ENCODE assay signal across 34 mouse cellular contexts in the genomic region with DNA sequence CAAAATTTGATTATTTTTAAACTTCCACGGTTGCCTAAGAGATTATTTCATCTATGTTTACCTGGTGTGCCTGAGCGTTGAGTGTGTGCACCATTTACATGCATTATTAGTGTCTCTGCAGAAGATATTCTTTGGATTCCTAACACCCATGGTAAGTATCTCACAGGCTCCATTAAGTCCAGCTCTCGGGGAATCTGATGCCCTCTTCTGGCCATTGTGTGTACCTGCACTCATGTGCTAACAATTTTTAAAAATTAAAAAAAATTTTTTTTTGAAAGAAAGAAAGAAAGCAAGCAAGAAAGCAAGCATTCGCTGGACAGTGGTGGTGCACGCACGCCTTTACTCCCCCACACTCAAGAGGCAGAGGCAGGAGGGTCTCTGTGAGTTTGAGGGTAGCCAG. TPM values are rescaled to one million over a fixed set of nuclear protein-coding genes. Genes with fewer than 3 reads are reported as not detected.
DNase-seq lines count a peak whose midpoint lies in the region; ATAC-seq and TF ChIP-seq lines count a peak whose summit lies in the region.
"Had no signal": no experiment of that assay in that cellular context is flagged by ENCODE, and none has a peak within 500 bp of the region (broad histone marks: within the 10 kb centered on the region; RNA-seq: fewer than 3 reads in every experiment).

No protein-coding gene starts in this region.

- H3K36me3 ChIP-seq in intestine, postnatal 0 days (ENCODE audit: control insufficient read depth, insufficient read depth) = no peaks in the 10 kb centered on the region
- H3K36me3 ChIP-seq in intestine, embryonic 16.5 days (ENCODE audit: control insufficient read depth, insufficient read depth, low read length) = no peaks in the 10 kb centered on the region
- no peaks in the 10 kb centered on the region for H3K36me3 ChIP-seq in midbrain, postnatal 0 days (ENCODE audit: insufficient read depth, low read length)
- H3K36me3 ChIP-seq in midbrain, embryonic 13.5 days = no peaks in the 10 kb centered on the region
- H3K36me3 ChIP-seq: forebrain, embryonic 10.5 days; heart, embryonic 13.5 days; hindbrain, embryonic 13.5 days; limb, embryonic 15.5 days; neural tube, embryonic 13.5 days had no signal

- H3K9ac ChIP-seq in intestine, postnatal 0 days (ENCODE audit: low read depth, low read length) = no peak overlapping the region
- H3K9ac ChIP-seq in intestine, embryonic 16.5 days (ENCODE audit: low read depth, low read length) = no peak overlapping the region
- no peak overlapping the region for H3K9ac ChIP-seq in midbrain, postnatal 0 days (replicated peaks; ENCODE audit: low read length, poor library complexity, severe bottlenecking)
- no peak overlapping the region for H3K9ac ChIP-seq in midbrain, embryonic 13.5 days (replicated peaks)
- H3K9ac ChIP-seq: forebrain, postnatal 0 days; heart, embryonic 13.5 days; hindbrain, embryonic 13.5 days; limb, embryonic 15.5 days; lung, embryonic 14.5 days; neural tube, embryonic 13.5 days had no signal

- no peak overlapping the region for H3K4me3 ChIP-seq in intestine, postnatal 0 days (ENCODE audit: low read depth, low read length)
- no peak overlapping the region for H3K4me3 ChIP-seq in intestine, embryonic 16.5 days (ENCODE audit: low read length)
- H3K4me3 ChIP-seq in midbrain, postnatal 0 days (ENCODE audit: low read depth, low read length) = no peak overlapping the region
- no peak overlapping the region for H3K4me3 ChIP-seq in midbrain, embryonic 13.5 days (replicated peaks)
- H3K4me3 ChIP-seq: forebrain, embryonic 10.5 days; heart, adult 2 months; heart, embryonic 13.5 days; hindbrain, embryonic 13.5 days; limb, embryonic 15.5 days; megakaryocyte, embryonic 14.5 days; neural tube, embryonic 13.5 days had no signal

- H3K9me3 ChIP-seq in intestine, postnatal 0 days (ENCODE audit: control insufficient read depth) = no peaks in the 10 kb centered on the region
- no peaks in the 10 kb centered on the region for H3K9me3 ChIP-seq in intestine, embryonic 16.5 days (ENCODE audit: control insufficient read depth, low read length)
- no peaks in the 10 kb centered on the region for H3K9me3 ChIP-seq in midbrain, postnatal 0 days (ENCODE audit: low read length)
- H3K9me3 ChIP-seq in midbrain, embryonic 13.5 days = no peaks in the 10 kb centered on the region
- H3K9me3 ChIP-seq: forebrain, embryonic 10.5 days; hindbrain, embryonic 13.5 days; limb, embryonic 15.5 days; neural tube, embryonic 13.5 days had no signal

- H3K27ac ChIP-seq in intestine, postnatal 0 days (ENCODE audit: low read depth, low read length) = no peak overlapping the region
- H3K27ac ChIP-seq in intestine, embryonic 16.5 days (ENCODE audit: low read length) = no peak overlapping the region
- H3K27ac ChIP-seq in midbrain, postnatal 0 days (ENCODE audit: low read depth, low read length) = no peak overlapping the region
- H3K27ac ChIP-seq in midbrain, embryonic 13.5 days = no peak overlapping the region
- H3K27ac ChIP-seq: forebrain, embryonic 10.5 days; heart, adult 2 months; heart, embryonic 13.5 days; hindbrain, embryonic 13.5 days; limb, embryonic 15.5 days; neural tube, embryonic 13.5 days had no signal

- 80% methylated on average over 6 of the region's 6 CpGs for WGBS in intestine, postnatal 0 days
- WGBS in intestine, embryonic 16.5 days = 76% methylated on average over 6 of the region's 6 CpGs
- 82% methylated on average over 6 of the region's 6 CpGs for WGBS in midbrain, postnatal 0 days
- WGBS in midbrain, embryonic 13.5 days = 82% methylated on average over 6 of the region's 6 CpGs

- no peak for DNase-seq in midbrain, postnatal 0 days (ENCODE audit: low spot score)
- DNase-seq in NIH3T3 (ENCODE audit: low read depth) (peak; percentile 22), MN1 (ENCODE audit: low spot score) (no peak)
- DNase-seq in testis, postnatal 10 days (ENCODE audit: low spot score) = no peak
- DNase-seq: adrenal gland, adult 2 months; cerebellum, adult 11-12 months; cerebellum, postnatal 10 days; forebrain, postnatal 0 days; gastrocnemius, postnatal 36 days; heart, adult 2 months; heart, postnatal 14 days; kidney, postnatal 36 days; layer of hippocampus, adult 9-11 months; left cerebral cortex, postnatal 4 days; lung, embryonic 14.5 days; midbrain, embryonic 14.5 days; thymus, adult 18-20 months had no signal

- no peak overlapping the region for H3K4me2 ChIP-seq in intestine, postnatal 0 days (replicated peaks; ENCODE audit: low read depth)
- H3K4me2 ChIP-seq in intestine, embryonic 16.5 days (ENCODE audit: low read depth, low read length) = no peak overlapping the region
- no peak overlapping the region for H3K4me2 ChIP-seq in midbrain, postnatal 0 days (ENCODE audit: low read depth, low read length, poor library complexity, severe bottlenecking)
- H3K4me2 ChIP-seq in midbrain, embryonic 13.5 days (replicated peaks) = no peak overlapping the region
- H3K4me2 ChIP-seq: heart, embryonic 13.5 days; hindbrain, embryonic 13.5 days; limb, embryonic 15.5 days; lung, embryonic 14.5 days; neural tube, embryonic 13.5 days had no signal

- peaks cover 31% of the 10 kb centered on the region for H3K27me3 ChIP-seq in intestine, postnatal 0 days (replicated peaks; ENCODE audit: control insufficient read depth, insufficient read depth, low read length)
- H3K27me3 ChIP-seq in intestine, embryonic 16.5 days (replicated peaks; ENCODE audit: control insufficient read depth, insufficient read depth, low read length) = peaks cover 24% of the 10 kb centered on the region
- H3K27me3 ChIP-seq in midbrain, postnatal 0 days (ENCODE audit: insufficient read depth, low read length) = peaks cover 15% of the 10 kb centered on the region
- H3K27me3 ChIP-seq in midbrain, embryonic 13.5 days = peaks cover 36% of the 10 kb centered on the region

- peaks cover 9% of the 10 kb centered on the region for H3K4me1 ChIP-seq in intestine, postnatal 0 days (replicated peaks; ENCODE audit: control insufficient read depth, insufficient read depth, low read length)
- peaks cover 8% of the 10 kb centered on the region for H3K4me1 ChIP-seq in intestine, embryonic 16.5 days (ENCODE audit: control insufficient read depth, insufficient read depth, low read length)
- H3K4me1 ChIP-seq in midbrain, postnatal 0 days (ENCODE audit: insufficient read depth, low read length) = no peaks in the 10 kb centered on the region
- H3K4me1 ChIP-seq in midbrain, embryonic 13.5 days (replicated peaks) = 0 out of 2 replicates have a peak, but pooled peaks cover 3% of the 10 kb centered on the region

- ATAC-seq in intestine, postnatal 0 days = no peak
- no peak for ATAC-seq in intestine, embryonic 16.5 days
- ATAC-seq in midbrain, postnatal 0 days (ENCODE audit: low FRiP score) = no peak
- no peak for ATAC-seq in midbrain, embryonic 13.5 days
- ATAC-seq: forebrain, postnatal 0 days; Patski had no signal

- TF ChIP-seq CTCF in intestine, postnatal 0 days (IDR thresholded peaks at IDR 0.05; ENCODE audit: low read depth) = peak; percentile 27
- peak; percentile 34 for TF ChIP-seq CTCF in midbrain, postnatal 0 days (IDR thresholded peaks at IDR 0.05)

RNA-seq across cellular contexts. Expression of a gene that starts 3.6 kb away (rescaled TPM):
- polyA plus RNA-seq in intestine, postnatal 0 days (2015; fragmentation: Nextera tagmentation; extraction: Ambion mirVana) = 0.07 TPM in 1 of 2 replicates, not detected in the other
- polyA plus RNA-seq in intestine, embryonic 16.5 days (2015; fragmentation: Nextera tagmentation; extraction: Ambion mirVana) = 0.44 and 0.62 TPM in 2 replicates
- total RNA-seq in midbrain, postnatal 0 days (2014; rRNA removed) = 0.24 and 0.38 TPM in 2 replicates
- 0.32 and 0.50 TPM in 2 replicates for polyA plus RNA-seq in midbrain, postnatal 0 days (2015; fragmentation: Nextera tagmentation; extraction: Ambion mirVana)
- polyA plus RNA-seq in midbrain, embryonic 13.5 days (2015; fragmentation: Nextera tagmentation; extraction: Ambion mirVana) = 0.59 and 0.97 TPM in 2 replicates
- total RNA-seq: gastrocnemius, postnatal 36 days; heart, adult 2 months; heart, postnatal 14 days had no signal
- polyA plus RNA-seq: C2C12 had no signal

RNA-seq across cellular contexts. Expression of a gene that starts 3.7 kb away (rescaled TPM):
- polyA plus RNA-seq in intestine, postnatal 0 days (2015; fragmentation: Nextera tagmentation; extraction: Ambion mirVana) = 0.47 and 0.55 TPM in 2 replicates
- 0.86 and 1.3 TPM in 2 replicates for polyA plus RNA-seq in intestine, embryonic 16.5 days (2015; fragmentation: Nextera tagmentation; extraction: Ambion mirVana)
- 9.0 and 14.4 TPM in 2 replicates for total RNA-seq in midbrain, postnatal 0 days (2014; rRNA removed)
- polyA plus RNA-seq in midbrain, postnatal 0 days (2015; fragmentation: Nextera tagmentation; extraction: Ambion mirVana) = 23.8 and 23.9 TPM in 2 replicates
- polyA plus RNA-seq in midbrain, embryonic 13.5 days (2015; fragmentation: Nextera tagmentation; extraction: Ambion mirVana) = 1.5 and 1.6 TPM in 2 replicates
- total RNA-seq: adrenal gland, adult 2 months; gastrocnemius, postnatal 36 days; heart, adult 2 months; heart, postnatal 14 days had no signal
- polyA plus RNA-seq: adrenal gland, adult 2 months; lung, embryonic 14.5 days; Patski had no signal

RNA-seq across cellular contexts. Expression of a gene that starts 7.3 kb away (rescaled TPM):
- 18.7 and 20.8 TPM in 2 replicates for polyA plus RNA-seq in intestine, postnatal 0 days (2015; fragmentation: Nextera tagmentation; extraction: Ambion mirVana)
- 69.6 and 82.1 TPM in 2 replicates for polyA plus RNA-seq in intestine, embryonic 16.5 days (2015; fragmentation: Nextera tagmentation; extraction: Ambion mirVana)
- total RNA-seq in midbrain, postnatal 0 days (2014; rRNA removed) = 31.2 and 54.8 TPM in 2 replicates
- 16.8 and 17.0 TPM in 2 replicates for polyA plus RNA-seq in midbrain, postnatal 0 days (2015; fragmentation: Nextera tagmentation; extraction: Ambion mirVana)
- 112 and 124 TPM in 2 replicates for polyA plus RNA-seq in midbrain, embryonic 13.5 days (2015; fragmentation: Nextera tagmentation; extraction: Ambion mirVana)

RNA-seq across cellular contexts. Expression of a gene that starts 27.5 kb away (rescaled TPM):
- polyA plus RNA-seq in intestine, postnatal 0 days (2015; fragmentation: Nextera tagmentation; extraction: Ambion mirVana) = not detected in 2 replicates
- not detected in 2 replicates for polyA plus RNA-seq in intestine, embryonic 16.5 days (2015; fragmentation: Nextera tagmentation; extraction: Ambion mirVana)
- total RNA-seq in midbrain, postnatal 0 days (2014; rRNA removed) = not detected in 2 replicates
- polyA plus RNA-seq in midbrain, postnatal 0 days (2015; fragmentation: Nextera tagmentation; extraction: Ambion mirVana) = 0.93 and 1.3 TPM in 2 replicates
- 1.8 and 2.1 TPM in 2 replicates for polyA plus RNA-seq in midbrain, embryonic 13.5 days (2015; fragmentation: Nextera tagmentation; extraction: Ambion mirVana)
- total RNA-seq: adrenal gland, adult 2 months; adrenal gland, postnatal 4 days; forebrain, postnatal 0 days; gastrocnemius, postnatal 36 days; heart, adult 2 months; heart, postnatal 14 days; left cerebral cortex, postnatal 4 days had no signal
- polyA plus RNA-seq: adrenal gland, adult 2 months; C2C12; embryonic facial prominence, embryonic 11.5 days; heart, adult 2 months; heart, embryonic 13.5 days; intestine, embryonic 14.5 days; kidney, embryonic 14.5 days; limb, embryonic 15.5 days; lung, embryonic 14.5 days; neural tube, embryonic 13.5 days; Patski; spleen, adult 2 months; stomach, embryonic 14.5 days had no signal

RNA-seq across cellular contexts. Expression of a gene that starts 28.9 kb away (rescaled TPM):
- polyA plus RNA-seq in intestine, postnatal 0 days (2015; fragmentation: Nextera tagmentation; extraction: Ambion mirVana) = not detected in 2 replicates
- not detected in 2 replicates for polyA plus RNA-seq in intestine, embryonic 16.5 days (2015; fragmentation: Nextera tagmentation; extraction: Ambion mirVana)
- not detected in 2 replicates for total RNA-seq in midbrain, postnatal 0 days (2014; rRNA removed)
- polyA plus RNA-seq in midbrain, postnatal 0 days (2015; fragmentation: Nextera tagmentation; extraction: Ambion mirVana) = 0.11 and 0.51 TPM in 2 replicates
- polyA plus RNA-seq in midbrain, embryonic 13.5 days (2015; fragmentation: Nextera tagmentation; extraction: Ambion mirVana) = not detected in 2 replicates
- total RNA-seq: adrenal gland, adult 2 months; adrenal gland, postnatal 4 days; forebrain, postnatal 0 days; gastrocnemius, postnatal 36 days; heart, adult 2 months; heart, postnatal 14 days had no signal
- polyA plus RNA-seq: adrenal gland, adult 2 months; C2C12; forebrain, postnatal 0 days; heart, adult 2 months; heart, embryonic 13.5 days; hindbrain, embryonic 13.5 days; intestine, embryonic 14.5 days; kidney, embryonic 14.5 days; limb, embryonic 15.5 days; lung, embryonic 14.5 days; midbrain, embryonic 14.5 days; neural tube, embryonic 13.5 days; Patski; spleen, adult 2 months; stomach, embryonic 14.5 days had no signal
